Mouse (Mus musculus): Measurements from ENCODE around the gene Pex26. TPM values are rescaled to one million over a fixed set of nuclear protein-coding genes. Genes with fewer than 3 reads are reported as not detected.

Gene Pex26
- total and polyA plus RNA-seq, 3 experiments = 2.8 to 3.3 (median 3.2) TPM

DNA sequence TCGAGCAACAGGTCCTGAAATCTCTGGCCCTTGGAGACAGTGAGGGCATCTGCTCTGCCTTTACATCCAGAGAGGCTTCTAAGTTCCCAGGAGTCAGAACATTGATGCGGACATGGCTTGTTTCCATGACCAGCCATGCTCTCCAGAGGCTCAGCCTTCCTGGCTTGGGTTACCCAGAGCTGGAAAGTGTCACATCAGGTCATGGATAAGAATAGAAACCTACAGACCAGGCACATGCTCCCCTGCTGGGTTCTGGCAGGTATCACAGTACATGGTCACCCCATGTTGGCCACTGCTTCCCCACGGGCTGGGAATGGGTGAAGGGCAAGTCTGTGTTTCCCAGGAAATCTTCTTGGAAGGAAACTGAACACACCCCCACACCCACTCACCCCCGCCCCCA, 35.9 kb downstream of the Pex26 start:
- dilution Hi-C loops (cut with MboI; ENCODE audit: extremely low pct_ligation_motif_present, extremely low pct_unique_long_range_greater_than_20kb, low sequenced_read_pairs) (no loop called here), in situ Hi-C loops (cut with MboI; ENCODE audit: low pct_ligation_motif_present, low pct_unique_long_range_greater_than_20kb, low sequenced_read_pairs) (no loop called here)
- TF ChIP-seq POLR2AphosphoS2 (IDR thresholded peaks at IDR 0.05; ENCODE audit: low read depth, low read length) (no peak), MXI1 (IDR thresholded peaks at IDR 0.05; ENCODE audit: low read depth, low read length) (no peak), MAFK (IDR thresholded peaks at IDR 0.05; ENCODE audit: insufficient replicate concordance, low read length) (no peak), KAT2A (IDR thresholded peaks at IDR 0.05; ENCODE audit: insufficient replicate concordance, low read length) (no peak), TCF12 (IDR thresholded peaks at IDR 0.05; ENCODE audit: low read depth, low read length) (no peak), POLR2A (IDR thresholded peaks at IDR 0.05; ENCODE audit: low read depth, low read length) (no peak), RAD21 (IDR thresholded peaks at IDR 0.05; ENCODE audit: low read depth, low read length) (no peak), CHD2 (IDR thresholded peaks at IDR 0.05; ENCODE audit: low read length) (no peak), SIN3A (IDR thresholded peaks at IDR 0.05; ENCODE audit: low read length) (no peak), JUND (conservative IDR thresholded peaks at IDR 0.05; ENCODE audit: low read depth, low read length) (no peak), ZKSCAN1 (IDR thresholded peaks at IDR 0.05; ENCODE audit: borderline replicate concordance, low read depth, low read length) (no peak), ZNF384 (IDR thresholded peaks at IDR 0.05; ENCODE audit: low read depth, low read length) (no peak)
- Histone ChIP-seq H3K27me3 (replicated peaks) (no peaks in the 10 kb centered on the region), H3K4me3 (replicated peaks in 1 of 3; ENCODE audit: low read depth in 2 of 3, low read length in 2 of 3, poor library complexity in 1 of 3) (no peak overlapping the region), H3K9me3 (replicated peaks; ENCODE audit: low read length) (peaks cover 7% of the 10 kb centered on the region), H3K79me2 (replicated peaks; ENCODE audit: control insufficient read depth, extremely low read depth, insufficient read depth, poor library complexity, severe bottlenecking) (no peaks in the 10 kb centered on the region), H3K36me3 (replicated peaks in 1 of 2; ENCODE audit: control insufficient read depth in 1 of 2, insufficient read depth in 1 of 2, low read length in 1 of 2) (peaks cover 0 to 7% of the 10 kb centered on the region in 2 experiments), H3K4me2 (ENCODE audit: insufficient read depth, low read depth, poor library complexity, severe bottlenecking) (no peak overlapping the region), H3K27ac (ENCODE audit: insufficient read depth, low read depth) (no peak overlapping the region), H3K9ac (ENCODE audit: insufficient read depth, low read depth) (no peak overlapping the region), H3K4me1 (ENCODE audit: control insufficient read depth in 1 of 2, insufficient read depth in 2 of 2) (peaks cover 3 to 18% of the 10 kb centered on the region in 2 experiments)
- no peak for DNase-seq (ENCODE audit: extremely low read depth)

DNA sequence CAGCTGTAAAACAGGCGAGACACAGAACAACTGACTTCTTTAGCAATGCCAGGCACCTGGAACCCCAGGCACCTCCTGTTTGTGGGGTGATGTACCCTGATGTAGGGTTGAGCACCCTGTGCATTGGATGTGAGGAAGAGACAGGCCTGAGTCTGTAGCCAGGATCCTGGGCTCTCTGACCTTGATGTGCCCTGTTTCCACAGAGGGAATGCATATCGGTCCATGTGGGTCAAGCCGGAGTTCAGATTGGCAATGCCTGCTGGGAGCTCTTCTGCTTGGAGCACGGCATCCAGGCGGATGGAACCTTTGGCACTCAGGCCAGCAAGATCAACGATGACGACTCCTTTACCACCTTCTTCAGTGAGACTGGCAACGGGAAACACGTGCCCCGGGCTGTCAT, 36.7 kb downstream of the Pex26 start:
- Histone ChIP-seq H3K4me1 (ENCODE audit: control insufficient read depth in 1 of 2, insufficient read depth in 2 of 2) (peaks cover 4 to 19% of the 10 kb centered on the region in 2 experiments), H3K4me2 (ENCODE audit: insufficient read depth, low read depth, poor library complexity, severe bottlenecking) (no peak overlapping the region), H3K9me3 (replicated peaks; ENCODE audit: low read length) (peaks cover 7% of the 10 kb centered on the region), H3K79me2 (replicated peaks; ENCODE audit: control insufficient read depth, extremely low read depth, insufficient read depth, poor library complexity, severe bottlenecking) (no peaks in the 10 kb centered on the region), H3K27ac (ENCODE audit: insufficient read depth, low read depth) (no peak overlapping the region), H3K4me3 (replicated peaks in 1 of 3; ENCODE audit: low read depth in 2 of 3, low read length in 2 of 3, poor library complexity in 1 of 3) (no peak overlapping the region), H3K27me3 (replicated peaks) (no peaks in the 10 kb centered on the region), H3K9ac (ENCODE audit: insufficient read depth, low read depth) (no peak overlapping the region), H3K36me3 (replicated peaks in 1 of 2; ENCODE audit: control insufficient read depth in 1 of 2, insufficient read depth in 1 of 2, low read length in 1 of 2) (peaks cover 0 to 7% of the 10 kb centered on the region in 2 experiments)
- no peak for DNase-seq (ENCODE audit: extremely low read depth)
- in situ Hi-C loops (cut with MboI; ENCODE audit: low pct_ligation_motif_present, low pct_unique_long_range_greater_than_20kb, low sequenced_read_pairs) (no loop called here), dilution Hi-C loops (cut with MboI; ENCODE audit: extremely low pct_ligation_motif_present, extremely low pct_unique_long_range_greater_than_20kb, low sequenced_read_pairs) (no loop called here)
- no peak for TF ChIP-seq NRF1 (IDR thresholded peaks at IDR 0.05; ENCODE audit: low read depth, low read length)
- TF ChIP-seq MYC (IDR thresholded peaks at IDR 0.05; ENCODE audit: low read depth, low read length) = no peak
- no peak for TF ChIP-seq KAT2A (IDR thresholded peaks at IDR 0.05; ENCODE audit: insufficient replicate concordance, low read length)
- TF ChIP-seq POLR2AphosphoS2 (IDR thresholded peaks at IDR 0.05; ENCODE audit: low read depth, low read length) = no peak
- no peak for TF ChIP-seq USF2 (conservative IDR thresholded peaks at IDR 0.05; ENCODE audit: low read depth, low read length)
- TF ChIP-seq ZMIZ1 (IDR thresholded peaks at IDR 0.05; ENCODE audit: low read depth, low read length) = no peak
- TF ChIP-seq MAX (IDR thresholded peaks at IDR 0.05; ENCODE audit: low read length) = no peak
- TF ChIP-seq ZKSCAN1 (IDR thresholded peaks at IDR 0.05; ENCODE audit: borderline replicate concordance, low read depth, low read length) = no peak
- no peak for TF ChIP-seq CTCF (conservative IDR thresholded peaks at IDR 0.05 in 1 of 2, IDR thresholded peaks at IDR 0.05 in 1 of 2; ENCODE audit: low read depth in 2 of 2, low read length in 2 of 2)
- TF ChIP-seq ETS1 (conservative IDR thresholded peaks at IDR 0.05; ENCODE audit: low read depth, low read length) = no peak
